Mouse (Mus musculus) lung, adult 2 months (tissue): ENCODE measurements at regions not wholly inside any gene's neighbourhood (a gene's known extent, or its start where the extent isn't known, plus 50 kb on each side); places are given as distances from the start of the nearest gene placed in this dataset.

Experiments used
- CTCF ChIP-seq: fragments of 200-500 bp; IDR thresholded peaks from 2 replicates; pipeline ENCODE4 v1.5.1; 2011; ENCODE audit warnings: mild to moderate bottlenecking, low read length, control low read depth; ENCODE audit not compliant: insufficient read depth
- POLR2A ChIP-seq: fragments of 200-500 bp; IDR thresholded peaks from 2 replicates; pipeline ENCODE4 v1.6.1; 2011; ENCODE audit warnings: low read depth, mild to moderate bottlenecking, control low read depth, low read length, borderline replicate concordance; ENCODE audit errors: extremely low read depth

- no peak for TF ChIP-seq POLR2A
- TF ChIP-seq CTCF = no peak
Measured at GRCm38 (mm10) chr2:51850581-51850980, 84.4 kb downstream of the Rbm43 start.
